Mouse (Mus musculus) kidney, postnatal 0 days (tissue): ENCODE results near the gene Gm39566. TPM values are rescaled to one million over a fixed set of nuclear protein-coding genes. Genes with fewer than 3 reads are reported as not detected.
"Not testable (repeated sequence)": the region's sequence is repeated elsewhere in the genome, so short reads cannot be mapped to it uniquely, and the experiment has no call there.

Experiments
- ATAC-seq: fragments of 200-750 bp; cut with Nextera tagmentation; replicated peaks from 2 replicates; pipeline ENCODE4 v1.8.0; 2017; ENCODE audit warnings: low read depth, moderate number of reproducible peaks, moderate TSS enrichment, moderate library complexity; ENCODE audit not compliant: low FRiP score
- DNase-seq: peaks from one replicate; pipeline ENCODE4 v3.0.0-alpha.2; 2016; ENCODE audit warnings: low spot score
- H3K27ac ChIP-seq: fragments of 300-500 bp; sonication (generic); 2 replicates; pipeline ENCODE4 v1.5.1; 2014; ENCODE audit warnings: mild to moderate bottlenecking
- H3K27me3 ChIP-seq: fragments of 300-500 bp; sonication (generic); 2 replicates; pipeline ENCODE4 v1.6.1; 2014; ENCODE audit warnings: low read length, mixed read lengths; ENCODE audit not compliant: insufficient read depth
- H3K36me3 ChIP-seq: fragments of 300-500 bp; sonication (generic); 2 replicates; pipeline ENCODE4 v1.6.1; 2014; ENCODE audit warnings: low read length, mixed read lengths; ENCODE audit not compliant: insufficient read depth
- H3K4me1 ChIP-seq: fragments of 300-500 bp; sonication (generic); replicated peaks from 2 replicates; pipeline ENCODE4 v1.6.1; 2014; ENCODE audit warnings: antibody characterized with exemption, low read length, mixed read lengths; ENCODE audit not compliant: insufficient read depth
- H3K4me2 ChIP-seq: fragments of 300-500 bp; sonication (generic); 2 replicates; pipeline ENCODE4 v1.6.1; 2014; ENCODE audit warnings: mild to moderate bottlenecking, low read length, moderate library complexity, mixed read lengths
- H3K4me3 ChIP-seq: fragments of 300-500 bp; sonication (generic); replicated peaks from 2 replicates; pipeline ENCODE4 v1.5.1; 2014; ENCODE audit warnings: low read depth, low read length
- H3K9ac ChIP-seq: fragments of 300-500 bp; sonication (generic); 2 replicates; pipeline ENCODE4 v1.6.1; 2014; ENCODE audit warnings: low read depth, low read length
- H3K9me3 ChIP-seq: fragments of 300-500 bp; sonication (generic); replicated peaks from 2 replicates; pipeline ENCODE4 v1.6.1; 2016; ENCODE audit warnings: low read length, inconsistent platforms, mixed read lengths
- CTCF ChIP-seq: IDR thresholded peaks from 2 replicates; pipeline ENCODE4 v1.5.1; 2016; ENCODE audit warnings: antibody characterized with exemption, low read depth, mild to moderate bottlenecking, moderate library complexity
- WGBS: fragments of 180-500 bp; shearing (Covaris S2); extraction: QIAGEN DNeasy Blood & Tissue Kit; methylation state at CpG from one replicate; pipeline ENCODE4 v1.1.7; 2014; 5-methylcytosine and 5-hydroxymethylcytosine counted together
- polyA plus RNA-seq: library from polyadenylated mRNA; unstranded; fragments of >200 nt; fragmentation: Nextera tagmentation; extraction: Ambion mirVana; gene quantifications from 2 replicates; pipeline ENCODE4 v1.2.1, GENCODE M21; 2015

The Gm39566 gene
- not detected in 2 replicates for polyA plus RNA-seq

DNA sequence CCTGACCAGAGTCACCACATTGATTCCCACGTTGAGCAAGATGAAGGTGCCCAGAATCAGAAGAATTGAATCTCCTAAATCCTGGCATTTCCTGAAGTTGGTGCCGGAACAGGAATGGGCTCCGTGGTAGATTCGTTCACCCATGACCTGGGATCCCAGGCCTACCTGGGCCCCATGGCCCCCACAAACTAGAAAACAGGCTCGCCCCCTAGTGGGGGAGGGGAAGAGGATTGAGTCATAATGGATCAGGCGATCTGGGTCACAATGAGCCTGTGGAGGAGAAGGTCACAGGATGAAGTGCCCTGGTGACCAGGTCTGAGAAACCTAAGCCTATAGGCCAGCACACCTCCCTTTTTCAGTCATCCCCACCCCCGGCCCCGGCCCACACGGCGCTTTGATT lies at the start of gene Gm39566:
TSS of gene Gm39566 (minus strand) at position 144 of the 400 bp plus-strand sequence.
- H3K36me3 ChIP-seq: no peaks in the 10 kb centered on the region
- no peak within 1 kb of the TSS for H3K4me2 ChIP-seq
- H3K9ac ChIP-seq: no peak within 1 kb of the TSS
- no peaks in the 10 kb centered on the region for H3K4me1 ChIP-seq
- no peak for ATAC-seq
- WGBS: 43% methylated on average over 10 of the region's 10 CpGs
- H3K9me3 ChIP-seq: no peaks in the 10 kb centered on the region
- DNase-seq: no peak
- no peaks in the 10 kb centered on the region for H3K27me3 ChIP-seq
- H3K27ac ChIP-seq: no peak within 1 kb of the TSS
- H3K4me3 ChIP-seq: no peak within 1 kb of the TSS
- peak; percentile 11; the same call in 1 of the 2 replicates for TF ChIP-seq CTCF

DNA sequence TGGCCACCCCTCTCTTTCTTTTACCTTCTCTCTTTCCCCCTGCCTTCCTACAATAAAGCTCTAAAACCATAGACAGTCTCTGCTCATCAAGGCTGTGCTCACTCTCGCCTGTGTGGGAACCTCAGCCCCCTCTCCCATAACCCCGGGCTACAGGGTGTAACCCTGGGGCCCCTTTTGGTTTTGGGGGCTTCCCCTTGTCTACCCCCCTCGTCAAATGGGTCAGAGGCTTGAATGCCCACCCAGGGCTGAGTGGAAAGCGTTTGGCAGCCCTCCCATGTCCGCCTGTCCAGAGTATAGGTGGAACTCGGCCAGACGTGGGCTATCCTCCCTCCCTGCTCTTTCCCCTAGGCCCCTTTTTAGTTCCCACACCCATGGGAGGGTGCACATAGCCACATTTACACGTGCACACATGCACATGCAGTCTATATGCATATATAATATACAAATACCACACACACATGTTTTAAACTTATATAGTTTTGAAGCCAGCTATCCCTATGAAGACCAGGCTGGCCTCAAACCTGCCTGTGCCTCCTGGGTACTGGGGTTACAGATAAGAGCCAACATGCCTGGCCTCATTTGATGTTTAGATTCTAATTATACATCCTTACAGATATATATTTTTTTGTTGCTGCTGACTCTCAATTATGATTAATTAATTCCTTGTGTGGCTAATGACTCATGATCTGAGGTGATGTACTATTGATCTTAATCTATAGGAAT lies 49.2 kb upstream of the Gm39566 start:
- H3K4me2 ChIP-seq: no peak overlapping the region
- 44% methylated on average over 8 of the region's 8 CpGs for WGBS
- no peak for TF ChIP-seq CTCF
- H3K9ac ChIP-seq: no peak overlapping the region
- no peaks in the 10 kb centered on the region for H3K27me3 ChIP-seq
- DNase-seq (no peak), ATAC-seq (no peak)
- H3K4me1 ChIP-seq: no peaks in the 10 kb centered on the region
- H3K9me3 ChIP-seq: no peaks in the 10 kb centered on the region
- no peak overlapping the region for H3K4me3 ChIP-seq
- no peak overlapping the region for H3K27ac ChIP-seq
- no peaks in the 10 kb centered on the region for H3K36me3 ChIP-seq

DNA sequence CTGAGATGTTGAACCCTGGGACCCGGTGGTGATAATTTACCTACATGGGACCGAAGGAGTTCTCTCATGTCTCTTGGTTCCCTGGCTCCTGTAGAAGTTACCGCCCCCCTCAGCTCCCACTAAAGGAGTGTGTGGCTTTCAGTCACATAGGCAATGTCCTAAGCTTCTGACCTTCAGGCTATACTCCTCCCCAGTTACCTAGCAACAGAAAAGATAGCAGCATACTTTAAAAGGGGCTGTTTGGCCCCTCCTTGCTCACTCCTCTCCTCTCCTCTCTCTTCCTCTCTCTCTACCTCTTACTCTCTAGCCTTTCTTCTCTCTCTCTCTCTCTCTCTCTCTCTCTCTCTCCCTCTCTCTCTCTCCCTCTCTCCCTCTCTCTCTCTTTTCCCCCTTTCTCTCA lies 48.6 kb upstream of the Gm39566 start:
- H3K27ac ChIP-seq, DNase-seq, H3K4me3 ChIP-seq, H3K9ac ChIP-seq, H3K36me3 ChIP-seq, H3K27me3 ChIP-seq, ATAC-seq, H3K4me1 ChIP-seq, H3K4me2 ChIP-seq, H3K9me3 ChIP-seq: not testable (repeated sequence)
- 53% methylated on average over 3 of the region's 3 CpGs for WGBS

DNA sequence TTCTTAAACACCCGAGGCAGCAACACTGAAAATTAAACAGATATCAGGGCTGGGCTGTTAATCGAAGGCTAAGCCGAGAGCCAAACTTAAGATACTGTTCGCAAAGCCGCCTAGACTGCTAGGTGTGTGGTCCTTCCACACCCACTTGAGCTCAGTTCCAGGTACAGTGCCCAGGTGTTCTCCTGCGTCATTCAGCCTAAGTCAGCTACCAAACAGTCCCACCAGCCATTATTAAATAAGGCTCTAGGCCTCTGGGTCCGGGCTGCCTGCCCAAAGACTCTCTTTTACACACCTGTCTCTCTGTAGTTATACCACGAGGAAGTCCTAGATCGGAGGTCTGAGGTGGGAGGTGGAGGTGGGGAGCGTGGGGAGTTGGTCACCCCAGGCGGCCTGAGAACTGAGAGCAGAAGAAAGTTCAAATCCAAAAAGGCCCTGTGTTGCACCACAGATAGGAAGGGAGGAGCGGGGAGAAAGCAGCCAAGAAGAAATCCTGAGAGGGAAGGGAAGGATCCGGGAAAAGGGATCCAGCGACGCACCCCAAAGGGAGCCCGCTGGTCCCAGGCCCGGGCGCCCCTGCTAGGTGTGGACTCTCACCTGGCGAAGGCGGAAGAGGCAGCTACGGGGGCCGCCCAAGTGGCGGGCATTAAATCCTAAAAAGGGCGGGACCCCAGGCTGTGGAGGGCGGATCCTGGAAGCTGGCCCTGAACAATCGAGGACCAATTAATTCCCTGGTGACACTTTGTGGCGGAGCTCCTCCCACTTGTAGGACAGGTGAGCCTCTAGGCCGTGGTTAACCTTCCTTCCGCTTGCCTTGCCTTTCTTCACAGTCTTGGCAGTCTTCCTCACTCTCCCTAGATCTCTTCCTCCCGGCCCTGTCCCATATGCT lies 43.3 kb upstream of the Gm39566 start, which contains the start of gene Tnk1:
TSS of gene Tnk1 (minus strand) at position 618 of the 886 bp plus-strand sequence.
- H3K4me2 ChIP-seq: peak within 1 kb of the TSS; percentile 52
- peak; percentile 50 for DNase-seq
- no peaks in the 10 kb centered on the region for H3K4me1 ChIP-seq
- H3K27me3 ChIP-seq: no peaks in the 10 kb centered on the region
- ATAC-seq: peak; percentile 73
- H3K9ac ChIP-seq: peak within 1 kb of the TSS; percentile 55
- H3K9me3 ChIP-seq: no peaks in the 10 kb centered on the region
- WGBS: 19% methylated on average over 30 of the region's 30 CpGs
- H3K36me3 ChIP-seq: no peaks in the 10 kb centered on the region
- H3K4me3 ChIP-seq: peak within 1 kb of the TSS; percentile 25; the same call in 1 of the 2 replicates
- peak within 1 kb of the TSS; percentile 58; the same call in 1 of the 2 replicates for H3K27ac ChIP-seq
- TF ChIP-seq CTCF: no peak

DNA sequence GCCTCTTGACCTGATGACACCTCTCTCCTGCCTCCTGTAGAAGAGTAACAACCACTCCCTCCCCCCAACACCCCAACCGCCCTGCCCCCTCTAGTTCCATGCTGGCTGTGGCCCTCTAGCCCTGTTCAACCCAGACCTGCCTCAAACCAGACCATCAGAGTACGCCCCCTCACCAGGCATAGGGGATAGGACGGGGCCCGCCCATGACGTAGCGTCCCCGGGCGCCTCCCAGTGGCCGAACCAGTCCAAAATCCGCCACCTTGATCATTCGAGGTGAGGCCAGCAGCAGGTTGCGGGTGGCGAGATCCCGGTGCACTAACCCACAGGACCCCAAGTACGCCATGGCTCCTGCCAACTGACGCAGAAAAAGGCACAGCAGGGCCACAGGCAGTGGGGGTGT lies 40.2 kb upstream of the Gm39566 start:
- no peak overlapping the region for H3K4me3 ChIP-seq
- H3K27me3 ChIP-seq: no peaks in the 10 kb centered on the region
- H3K4me1 ChIP-seq: no peaks in the 10 kb centered on the region
- ATAC-seq (peak; percentile 60; the same call in 1 of the 2 replicates), DNase-seq (peak; percentile 63)
- WGBS: 24% methylated on average over 16 of the region's 16 CpGs
- H3K27ac ChIP-seq: no peak overlapping the region
- H3K9ac ChIP-seq: no peak overlapping the region
- H3K4me2 ChIP-seq: peak overlapping the region; percentile 1; the same call in 1 of the 2 replicates
- no peaks in the 10 kb centered on the region for H3K9me3 ChIP-seq
- TF ChIP-seq CTCF: peak; percentile 64
- peaks cover 19% of the 10 kb centered on the region for H3K36me3 ChIP-seq

DNA sequence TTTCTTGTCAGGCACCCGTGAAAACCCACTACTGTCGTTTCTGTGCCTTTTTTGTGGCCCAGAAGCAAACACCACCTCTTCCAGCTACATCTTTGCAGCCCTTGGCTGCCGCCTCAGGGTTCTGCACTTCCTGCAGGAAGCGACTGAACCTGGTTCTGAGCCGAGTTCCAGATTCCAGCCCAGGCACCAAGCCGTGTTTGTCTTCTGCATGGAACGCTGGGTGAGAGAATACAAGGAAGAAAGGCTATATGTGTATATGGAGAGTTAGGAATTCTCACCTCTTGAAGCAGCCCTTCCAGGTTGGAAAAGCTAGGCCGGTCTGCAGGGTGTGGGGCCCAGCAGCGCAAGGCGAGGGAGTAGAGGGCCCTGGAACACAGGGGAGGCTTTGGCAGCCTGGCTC lies 39.6 kb upstream of the Gm39566 start:
- no peaks in the 10 kb centered on the region for H3K27me3 ChIP-seq
- peaks cover 21% of the 10 kb centered on the region for H3K36me3 ChIP-seq
- DNase-seq (no peak), ATAC-seq (no peak)
- no peak for TF ChIP-seq CTCF
- 76% methylated on average over 10 of the region's 10 CpGs for WGBS
- no peak overlapping the region for H3K27ac ChIP-seq
- H3K9ac ChIP-seq: no peak overlapping the region
- H3K9me3 ChIP-seq: no peaks in the 10 kb centered on the region
- H3K4me3 ChIP-seq: no peak overlapping the region
- H3K4me2 ChIP-seq: no peak overlapping the region
- H3K4me1 ChIP-seq: no peaks in the 10 kb centered on the region
